Mouse (Mus musculus): ENCODE data around the gene Ddr2. TPM values are rescaled to one million over a fixed set of nuclear protein-coding genes. Genes with fewer than 3 reads are reported as not detected.

The Ddr2 gene
- total RNA-seq (2021): 10 to 100 TPM; 10.1 to 15.8 TPM
- long read RNA-seq, experiment 1, partial matches to known transcripts: 2 of 6 reads
- long read RNA-seq, experiment 1, other reads (novel, unspliced or antisense): 4 of 6 reads
- long read RNA-seq, experiment 2, partial matches to known transcripts: 2 of 4 reads
- long read RNA-seq, experiment 2, other reads (novel, unspliced or antisense): 2 of 4 reads

DNA sequence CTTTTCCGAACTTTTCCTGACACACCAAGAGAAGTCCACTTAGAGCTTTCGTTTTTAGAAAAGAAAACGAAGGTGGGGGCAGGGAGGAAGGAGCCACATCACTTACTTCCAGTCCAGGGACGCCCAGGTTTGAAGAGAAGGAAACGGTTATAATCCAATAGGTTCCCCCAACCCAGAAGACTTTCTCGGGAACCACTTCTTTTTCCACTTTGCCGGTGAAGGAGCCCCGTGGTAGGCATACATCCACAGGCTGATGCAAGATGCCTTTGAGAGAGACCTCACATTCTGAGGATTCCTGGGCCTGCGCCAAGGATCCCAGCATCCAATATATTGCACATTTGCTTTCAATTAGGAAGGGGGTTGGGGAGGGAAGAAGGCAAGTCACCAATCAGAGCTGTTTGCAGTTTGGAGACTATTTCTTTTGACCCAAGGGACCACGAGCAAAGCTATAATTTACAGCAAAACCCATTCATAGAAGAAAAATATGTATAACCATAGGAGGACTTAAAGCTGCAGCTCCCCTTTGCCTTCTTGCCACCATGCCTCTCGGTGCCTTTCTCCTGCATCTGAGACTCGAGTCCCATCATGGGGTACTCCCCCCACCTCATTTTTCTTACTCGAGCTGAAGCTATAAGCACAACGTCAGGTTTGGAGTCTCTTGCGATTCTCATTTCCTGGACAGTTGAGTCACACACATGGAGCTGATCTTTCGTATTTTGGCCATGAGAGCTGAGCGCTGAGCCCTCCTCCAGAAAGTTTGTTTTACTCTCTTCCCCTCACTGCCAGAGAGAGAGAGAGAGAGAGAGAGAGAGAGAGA, at the start of gene Ddr2:
Ddr2 (minus strand) TSS at position 247 of the 817 bp plus-strand sequence.
- DNase-seq (ENCODE audit: low spot score): peak; percentile 78

DNA sequence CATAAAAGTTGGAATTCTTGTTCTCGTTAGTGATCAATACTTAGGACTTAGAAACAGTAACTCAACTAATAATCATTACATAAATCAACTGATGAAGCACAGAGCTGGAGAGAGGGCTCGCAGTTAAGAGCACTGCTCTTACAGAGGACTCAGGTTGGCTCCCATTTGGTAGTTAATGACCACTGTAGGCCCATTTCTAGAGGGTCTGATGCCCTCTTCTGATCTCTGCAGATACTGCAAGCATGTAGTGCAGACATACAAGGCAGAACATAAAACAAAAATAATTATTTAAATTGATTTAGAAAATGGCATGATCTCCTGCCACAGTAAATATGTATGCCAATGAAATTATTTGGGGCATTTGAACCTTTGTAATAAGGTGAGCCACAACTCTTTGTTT, 49.1 kb upstream of the Ddr2 start:
- no peak for DNase-seq (ENCODE audit: low spot score)

- no peak for DNase-seq (ENCODE audit: low spot score)
These were observed 45.2 kb upstream of the Ddr2 start for GRCm38 (mm10) chr1:170155761-170156160.

- DNase-seq (ENCODE audit: low spot score): no peak
These were observed 44.7 kb upstream of the Ddr2 start for GRCm38 (mm10) chr1:170155298-170155697.

GRCm38 (mm10) chr1:170153986-170154385, 43.4 kb upstream of the Ddr2 start:
- no peak for DNase-seq (ENCODE audit: low spot score)

GRCm38 (mm10) chr1:170152552-170152951, 42.0 kb upstream of the Ddr2 start:
- DNase-seq (ENCODE audit: low spot score): no peak

GRCm38 (mm10) chr1:170150870-170151269, 40.3 kb upstream of the Ddr2 start:
- no peak for DNase-seq (ENCODE audit: low spot score)

DNA sequence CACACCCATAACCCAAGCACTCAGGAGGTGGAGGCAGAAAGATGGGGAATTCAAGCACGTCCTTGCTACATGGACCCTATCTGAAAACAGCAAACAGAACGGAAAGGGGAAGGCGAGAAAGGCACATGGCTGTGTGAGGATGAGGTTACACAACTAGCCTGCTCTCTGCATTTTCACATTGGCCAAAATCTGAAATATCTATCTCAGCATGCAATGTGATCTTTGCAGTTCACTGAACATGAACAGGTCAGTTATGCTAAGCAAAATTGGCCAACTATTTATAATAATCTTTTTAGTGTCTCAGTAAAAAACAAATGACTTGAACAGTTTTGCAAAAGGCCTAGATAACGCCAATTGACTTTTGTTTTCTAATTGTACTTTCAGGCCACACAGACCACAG, 39.2 kb upstream of the Ddr2 start:
- DNase-seq (ENCODE audit: low spot score): no peak

DNA sequence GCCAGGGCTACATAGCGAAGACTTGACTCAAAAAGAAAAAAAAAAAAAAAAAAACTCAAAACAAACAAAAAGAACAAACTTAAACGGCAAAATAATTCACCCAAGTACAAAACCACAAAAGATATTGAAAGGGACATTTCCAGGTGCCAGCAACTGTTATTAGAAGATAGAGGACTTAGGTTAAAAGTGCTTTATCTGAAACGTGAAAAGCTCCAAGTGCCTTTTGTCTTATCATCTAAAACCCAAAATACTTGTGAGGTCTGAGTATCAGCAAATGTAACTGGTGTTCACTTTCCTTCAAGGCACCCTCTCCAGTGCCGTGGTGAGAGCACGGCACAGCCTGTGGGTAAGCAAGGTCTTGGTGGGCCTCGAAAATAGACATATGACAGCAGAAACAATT, 38.0 kb upstream of the Ddr2 start:
- no peak for DNase-seq (ENCODE audit: low spot score)

- no peak for DNase-seq (ENCODE audit: low spot score)
These were observed 37.3 kb upstream of the Ddr2 start for GRCm38 (mm10) chr1:170147651-170148448.

DNA sequence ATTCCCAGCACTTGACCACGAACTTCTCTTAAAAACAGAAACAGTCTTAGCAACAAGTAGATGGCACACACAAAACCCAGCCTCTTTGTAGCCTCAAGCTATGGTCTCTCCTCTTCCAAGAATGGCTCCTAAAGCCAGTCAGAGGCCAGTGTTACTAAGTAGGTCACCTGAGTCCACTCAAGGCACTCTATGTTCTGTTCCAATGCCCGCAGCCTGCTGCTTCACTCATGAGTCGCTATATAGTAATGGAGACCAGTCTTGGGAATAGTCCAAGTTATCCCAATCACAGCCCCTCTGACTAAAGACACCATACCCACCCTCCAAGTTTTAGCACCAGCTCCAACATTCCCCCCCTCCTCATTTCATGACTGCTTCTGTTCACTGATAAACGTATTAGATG, 35.0 kb upstream of the Ddr2 start:
- DNase-seq (ENCODE audit: low spot score): no peak

DNA sequence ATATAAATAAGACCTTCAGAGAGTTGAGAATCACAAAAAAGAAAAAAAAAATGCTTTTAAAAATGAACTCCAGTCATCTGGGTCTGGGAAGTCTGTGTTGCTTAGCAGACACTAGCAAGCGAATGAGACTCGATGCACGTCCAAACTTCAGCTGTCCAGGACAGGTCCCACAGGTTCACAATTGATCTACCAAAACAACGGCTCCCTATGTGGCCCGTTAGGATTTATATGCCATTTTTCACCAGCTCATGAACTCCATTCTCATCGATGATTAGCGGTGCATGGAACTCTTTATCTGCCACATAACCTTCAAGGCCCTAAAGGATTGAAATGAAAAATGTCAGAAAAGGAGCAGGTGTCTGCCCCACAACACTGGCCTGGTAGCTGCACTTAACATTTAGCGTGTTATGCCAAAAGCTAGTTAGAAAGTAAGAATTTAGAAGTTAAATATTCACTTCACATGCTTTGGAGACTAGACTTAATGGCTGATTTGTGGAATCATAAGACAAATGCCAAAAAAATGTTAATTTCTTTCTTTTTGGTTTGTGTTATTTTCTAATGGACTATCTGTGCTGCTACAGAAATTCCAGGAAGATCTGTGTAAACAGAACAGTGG, 31.8 kb upstream of the Ddr2 start:
- DNase-seq (ENCODE audit: low spot score): no peak

DNA sequence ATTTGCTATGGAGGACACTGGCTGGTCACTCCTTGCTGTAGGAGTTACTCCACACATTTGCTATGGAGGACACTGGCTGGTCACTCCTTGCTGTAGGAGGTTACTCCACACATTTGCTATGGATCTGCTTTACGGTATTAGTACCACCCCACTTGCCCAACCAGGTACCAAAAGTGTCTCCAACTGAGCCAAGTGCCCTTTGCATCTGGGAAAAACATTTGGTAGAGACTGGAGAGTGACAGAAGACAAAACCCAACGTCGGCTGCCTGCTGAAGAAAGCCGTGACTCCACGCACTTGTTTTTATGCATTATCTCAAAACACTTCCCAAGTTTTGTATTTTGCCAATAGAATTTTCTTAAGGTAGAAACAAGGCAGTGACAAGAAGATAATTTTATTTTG, 31.1 kb upstream of the Ddr2 start:
- no peak for DNase-seq (ENCODE audit: low spot score)

DNA sequence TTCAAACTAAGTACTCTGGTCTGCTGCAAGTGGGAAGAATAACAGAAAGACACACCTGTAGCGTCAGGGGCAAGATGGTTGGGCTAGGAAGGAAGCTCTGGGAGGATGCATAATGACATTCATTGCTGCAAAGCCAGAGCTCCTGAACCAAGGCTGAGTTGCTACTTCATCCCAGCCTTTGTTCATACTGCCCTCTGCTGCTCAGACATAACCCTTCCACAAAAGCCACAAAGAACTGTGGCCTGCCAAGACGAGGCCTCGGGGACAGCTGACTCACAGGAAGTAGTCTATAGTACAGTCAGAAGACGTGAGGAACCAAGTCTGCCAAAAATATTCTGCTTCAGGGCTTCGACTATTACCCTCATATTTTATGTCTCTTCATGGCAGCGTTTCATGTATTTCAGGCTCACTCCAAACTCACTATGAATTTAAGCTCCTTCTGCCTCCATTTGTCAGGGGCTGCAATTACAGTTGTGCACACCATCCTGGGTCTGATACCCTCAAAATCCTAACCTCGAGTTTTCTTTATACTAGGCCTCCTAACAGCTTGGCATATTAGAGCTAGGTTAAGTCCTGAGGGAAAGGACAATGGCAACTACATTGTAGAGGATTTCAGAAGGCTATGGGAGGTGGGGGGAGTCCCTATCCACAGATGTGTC, 25.9 kb upstream of the Ddr2 start:
- peak; percentile 83 for DNase-seq (ENCODE audit: low spot score)

GRCm38 (mm10) chr1:170134264-170134663, 23.7 kb upstream of the Ddr2 start:
- DNase-seq (ENCODE audit: low spot score): no peak

GRCm38 (mm10) chr1:170130962-170131361, 20.4 kb upstream of the Ddr2 start:
- DNase-seq (ENCODE audit: low spot score): no peak

GRCm38 (mm10) chr1:170124644-170125043, 14.1 kb upstream of the Ddr2 start:
- no peak for DNase-seq (ENCODE audit: low spot score)

- no peak for DNase-seq (ENCODE audit: low spot score)
These were observed 3.1 kb upstream of the Ddr2 start for GRCm38 (mm10) chr1:170113616-170114015.

- DNase-seq (ENCODE audit: low spot score): no peak
These were observed 1.7 kb upstream of the Ddr2 start for GRCm38 (mm10) chr1:170112261-170112660.

DNA sequence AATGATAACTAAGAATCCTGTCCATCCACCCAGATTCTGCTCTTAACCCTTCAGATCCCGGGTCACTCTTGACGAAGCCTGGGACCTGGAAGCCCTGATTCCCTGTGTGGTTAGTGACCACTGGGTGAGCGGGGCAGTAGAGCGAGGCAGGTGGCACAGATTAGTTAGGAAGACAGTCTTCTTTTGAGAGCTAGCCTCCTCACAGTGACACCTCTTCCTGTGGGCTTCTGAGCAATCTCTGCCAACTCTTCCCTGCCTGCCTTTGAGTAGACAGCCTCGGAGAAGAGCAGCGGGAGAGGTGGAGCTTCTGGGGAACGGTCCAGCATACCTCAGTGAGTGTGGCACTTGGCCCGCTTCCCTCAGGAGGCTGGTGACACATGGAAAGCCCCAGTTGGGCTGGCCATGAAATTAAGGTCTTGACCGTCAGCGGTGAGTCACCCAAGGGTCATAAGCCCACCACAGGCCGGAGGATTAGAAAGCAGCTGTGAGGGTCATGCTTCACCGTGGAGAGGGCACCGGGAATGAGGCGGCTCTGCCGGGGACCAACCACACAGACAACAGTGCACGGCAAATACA, 1.2 kb upstream of the Ddr2 start:
- peak; percentile 8 for DNase-seq (ENCODE audit: low spot score)

Measured in gastrocnemius, adult 18-20 months (tissue).